Mouse (Mus musculus) cerebellum, postnatal 25 days (tissue): ENCODE measurements around the gene Hras.

Experiments
- DNase-seq, 2 experiments: peaks; one replicate each; pipeline ENCODE4 v3.0.0; 2021; ENCODE audit warnings: mixed read lengths in 2 of 2

The Hras gene

DNA sequence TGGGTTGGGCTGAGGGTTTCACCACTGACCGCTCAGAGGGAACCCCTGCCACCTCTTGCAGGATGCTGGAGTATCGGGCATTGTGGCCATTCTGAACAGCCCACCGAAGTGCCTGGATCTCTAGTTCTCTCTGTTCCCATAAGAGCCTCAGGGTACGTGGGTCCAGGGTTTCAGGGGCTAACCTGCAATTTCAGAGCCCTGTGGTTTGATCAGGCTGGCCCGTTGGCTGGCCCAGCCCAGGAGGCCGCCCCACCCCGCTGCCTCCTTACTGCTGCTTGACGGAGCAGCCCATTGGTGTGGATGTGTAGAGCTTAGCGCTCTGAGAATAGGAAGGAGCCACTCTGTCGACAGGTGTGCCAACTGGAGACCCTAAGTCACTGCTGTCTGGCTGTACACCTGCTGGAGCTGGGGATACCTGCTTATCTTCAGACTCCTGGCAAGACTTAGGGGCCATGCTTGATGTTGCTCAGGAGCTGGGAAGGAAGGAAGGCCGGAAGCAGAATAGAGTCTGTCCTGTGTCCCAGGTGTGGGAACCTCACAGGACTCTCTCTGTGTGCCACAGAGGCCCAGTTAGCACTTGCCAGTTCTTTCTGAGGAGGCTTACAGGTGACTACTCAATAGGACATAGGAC is 19.9 kb upstream of the Hras start, which contains the start of gene Lmntd2:
TSS of gene Lmntd2 (minus strand) at position 476 of the 631 bp plus-strand sequence.
- DNase-seq, result no peak

DNA sequence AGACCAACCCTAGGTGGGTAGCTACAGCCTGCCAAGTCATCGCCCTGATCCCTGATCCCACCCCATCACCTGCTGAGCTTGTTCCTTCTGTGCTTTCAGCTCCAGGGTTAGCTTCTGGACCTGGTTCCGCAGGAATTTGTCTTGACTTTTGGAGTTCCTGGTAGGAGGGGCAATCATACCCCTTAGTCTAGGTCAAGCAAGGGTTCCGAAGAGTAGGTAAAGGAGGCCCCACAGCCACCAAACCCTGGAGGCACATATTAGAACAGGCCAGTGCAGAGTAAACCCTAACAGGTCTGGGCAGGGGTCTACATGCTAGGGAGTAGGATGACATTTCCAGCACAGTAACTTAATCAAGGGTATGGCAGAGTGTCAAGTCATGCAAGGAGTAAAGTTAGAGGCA is 19.3 kb upstream of the Hras start:
- DNase-seq, result no peak

DNA sequence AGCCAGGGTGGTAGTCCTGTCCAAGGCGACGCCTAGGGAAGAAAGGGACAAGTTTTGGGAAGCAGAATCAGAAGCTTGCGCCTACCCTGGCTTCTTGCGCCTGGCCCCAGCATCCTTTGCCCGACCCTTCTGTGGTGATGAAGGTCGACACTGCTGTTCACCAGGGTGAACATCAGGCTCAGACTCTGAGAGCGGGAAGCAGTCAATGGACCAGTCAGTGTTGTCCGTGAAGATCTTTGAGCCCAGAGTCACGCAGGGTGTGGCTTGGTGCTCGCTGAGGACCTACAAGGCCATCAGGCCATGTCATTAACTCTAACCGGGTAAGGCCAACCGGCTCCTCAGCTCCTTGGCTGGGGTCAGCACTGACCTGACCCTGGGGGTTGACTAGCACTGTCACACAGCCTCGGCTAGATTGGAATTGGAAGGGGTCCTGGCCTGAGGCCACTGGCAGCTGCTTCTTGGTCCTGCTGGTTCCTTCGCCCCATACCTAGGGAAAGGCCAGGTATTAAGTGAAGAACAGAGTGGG is 16.9 kb upstream of the Hras start:
- DNase-seq, result no peak

DNA sequence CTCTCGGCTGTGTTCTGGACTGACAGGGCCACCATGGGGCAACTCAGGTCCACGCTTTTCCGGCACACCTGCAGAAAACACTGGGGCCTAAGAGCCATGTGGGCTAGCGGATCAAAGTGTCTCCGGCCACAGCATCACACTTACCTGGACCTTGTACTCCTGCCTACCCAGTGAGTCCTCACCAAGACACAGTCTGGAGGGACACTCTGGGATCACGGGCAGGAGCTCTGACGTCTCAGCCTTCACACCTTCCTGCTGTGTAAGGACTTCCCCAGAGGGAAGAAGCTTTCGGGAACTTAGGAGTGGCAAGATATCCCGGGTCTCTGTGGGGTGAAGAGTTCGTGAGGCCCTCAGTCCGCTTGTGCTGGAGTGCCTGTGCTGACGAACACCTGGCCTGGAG is 16.3 kb upstream of the Hras start:
- no peak for DNase-seq

DNA sequence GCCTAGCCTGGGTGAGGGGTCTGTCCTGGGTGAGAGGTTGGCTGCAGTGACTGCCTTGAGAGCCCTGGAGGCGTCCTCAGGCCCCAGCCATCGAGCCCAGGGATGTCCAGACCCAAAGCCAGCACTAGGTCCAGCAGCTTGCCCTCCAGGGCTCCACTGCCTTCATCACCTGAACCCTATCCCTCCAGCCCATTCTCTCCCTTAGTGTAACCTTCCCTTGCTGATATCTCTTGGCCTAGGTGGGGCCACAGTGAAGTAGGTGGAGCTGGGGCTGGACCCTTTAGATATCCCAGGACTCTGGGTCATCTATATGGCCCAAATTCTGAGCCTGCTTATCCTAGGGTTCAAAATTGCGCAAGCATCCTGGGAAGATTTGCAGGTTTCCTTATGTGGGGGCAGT is 15.7 kb upstream of the Hras start:
- no peak for DNase-seq

DNA sequence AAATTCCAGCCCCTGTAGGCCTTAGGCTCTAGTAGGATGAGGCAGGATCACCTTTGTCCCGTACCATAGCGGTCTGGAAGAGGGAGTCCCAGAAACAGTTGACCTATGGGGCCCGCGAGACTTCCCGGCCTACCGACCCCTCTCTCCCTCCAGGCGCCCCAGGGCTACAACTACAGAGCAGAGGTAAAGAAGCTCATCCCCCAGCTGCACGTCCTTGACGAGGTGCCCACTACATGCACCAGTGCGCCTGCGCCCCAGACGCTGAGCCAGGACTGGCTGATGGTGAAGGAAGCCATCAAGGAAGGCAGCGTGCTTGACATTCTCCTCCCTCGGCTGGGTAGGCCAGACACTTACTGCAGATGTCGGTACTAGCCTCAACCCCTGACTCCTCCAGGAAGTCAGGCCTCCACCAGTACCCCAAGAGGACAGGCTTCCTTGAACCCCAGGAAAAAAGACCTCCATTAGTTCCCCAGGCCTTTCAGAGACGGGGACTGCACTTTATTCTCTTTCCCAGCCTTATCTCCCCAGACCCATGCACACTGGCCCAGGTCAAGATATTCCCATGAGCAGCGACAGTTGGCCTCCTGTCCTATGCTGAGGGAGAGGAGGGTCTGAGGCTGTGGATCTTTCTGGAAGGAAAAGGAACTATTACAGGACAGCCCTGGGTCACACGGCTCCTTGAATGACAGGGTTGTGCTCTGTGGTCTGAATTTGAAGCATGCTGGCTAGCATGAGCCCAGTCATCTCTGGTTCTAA is 12.6 kb upstream of the Hras start:
- no peak for DNase-seq

DNA sequence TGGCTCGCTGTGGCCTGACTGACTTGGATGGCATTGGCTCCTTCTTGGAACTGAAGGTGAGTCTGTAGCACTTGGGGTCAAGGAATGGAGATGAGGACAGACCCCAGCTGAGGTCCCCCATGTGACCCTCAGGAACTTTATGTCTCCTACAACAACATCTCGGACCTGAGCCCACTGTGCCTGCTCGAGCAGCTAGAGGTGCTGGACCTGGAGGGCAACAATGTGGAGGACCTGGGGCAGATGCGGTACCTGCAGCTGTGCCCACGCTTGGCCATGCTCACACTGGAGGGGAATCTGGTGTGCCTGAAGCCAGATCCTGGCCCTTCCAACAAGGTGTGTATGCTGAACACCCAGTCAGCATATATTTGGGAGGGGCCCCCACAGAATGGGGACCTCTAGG is 11.7 kb upstream of the Hras start:
- DNase-seq, result no peak

DNA sequence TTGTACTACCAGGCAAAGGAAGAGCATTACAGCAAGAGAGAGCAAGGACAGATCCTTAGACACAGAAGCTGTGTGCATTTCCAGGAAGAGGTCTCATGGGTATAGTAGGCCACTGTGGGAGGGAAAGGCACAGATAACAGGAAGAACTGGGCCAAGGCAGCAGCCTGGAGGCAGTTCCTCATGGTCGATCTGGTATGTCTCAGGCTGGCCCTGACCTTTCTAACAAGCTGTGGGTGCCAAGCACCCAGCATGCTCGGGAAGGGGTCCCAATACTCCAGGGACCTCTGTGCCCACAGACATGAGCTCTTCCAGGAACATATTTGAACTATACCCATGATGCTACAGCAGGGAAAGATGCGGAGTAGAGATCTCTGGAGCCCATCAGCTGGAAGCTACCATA is 10.7 kb upstream of the Hras start:
- DNase-seq, result no peak

DNA sequence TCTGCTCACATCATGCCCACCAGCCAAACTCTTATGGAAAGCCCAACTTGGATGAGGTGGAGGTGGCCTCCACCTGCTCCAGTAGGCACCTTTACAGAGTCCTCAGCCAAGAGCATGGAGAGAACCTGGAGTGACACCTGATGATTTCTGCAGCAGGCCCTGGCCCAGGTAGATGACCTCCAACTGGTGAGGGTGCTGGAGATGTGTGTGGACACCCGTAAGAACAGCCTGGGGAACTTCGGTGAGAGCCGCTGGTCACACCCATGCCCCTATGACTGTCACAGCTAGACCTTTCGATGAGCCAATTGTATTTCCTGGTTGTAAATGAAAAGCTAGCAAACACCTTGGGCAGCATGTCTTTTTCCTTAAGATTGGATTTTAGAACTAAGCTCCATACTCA is 4.3 kb upstream of the Hras start:
- no peak for DNase-seq

DNA sequence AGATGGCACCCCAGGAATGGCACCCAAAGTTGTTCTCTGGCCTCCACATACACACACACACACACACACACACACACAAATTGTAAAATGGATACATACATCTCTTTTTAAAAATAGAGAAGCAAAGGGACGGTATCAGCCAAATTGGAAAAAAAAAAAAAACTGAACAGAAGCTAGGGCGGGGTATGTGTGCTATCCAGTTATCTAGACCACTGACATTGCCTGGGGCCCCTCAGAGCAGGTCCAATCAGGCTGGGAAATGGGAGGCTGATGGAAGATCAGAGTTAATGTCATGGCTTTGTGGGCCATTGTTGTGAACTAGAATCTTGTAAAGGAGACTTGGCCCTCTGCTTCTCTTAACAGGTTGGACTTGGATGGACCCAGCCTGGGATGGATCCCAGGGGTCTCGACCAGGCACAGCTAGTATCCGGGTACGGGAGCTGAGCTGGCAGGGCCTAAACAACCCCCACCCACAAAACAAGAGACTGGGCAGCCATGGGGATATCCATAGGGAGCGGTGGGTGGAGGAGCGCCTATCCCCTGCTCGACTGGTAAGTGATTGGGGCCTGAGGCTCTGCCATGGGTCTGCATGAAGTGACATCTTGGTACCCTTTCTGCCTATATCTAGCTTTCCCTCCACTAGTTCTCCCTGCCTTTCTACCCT is 2.9 kb upstream of the Hras start:
- no peak for DNase-seq

DNA sequence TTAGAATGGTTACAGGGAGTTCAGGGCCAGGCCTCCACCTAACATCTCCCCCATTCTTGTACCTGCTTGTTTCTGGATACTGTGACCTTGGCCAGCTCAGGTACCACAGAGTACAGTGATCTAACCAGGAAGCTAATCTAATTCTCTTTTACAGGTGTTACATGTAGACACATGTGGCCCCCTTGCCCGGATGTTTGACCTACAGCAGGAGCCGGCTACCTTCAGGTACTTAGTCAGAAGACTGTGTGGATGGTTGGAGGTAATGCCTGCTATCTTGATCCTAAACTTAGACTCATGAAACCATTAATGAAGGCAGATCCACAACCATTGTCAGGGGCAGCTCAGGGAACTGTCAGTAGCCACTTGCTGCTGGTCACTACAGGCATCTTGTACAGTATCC is 1.9 kb upstream of the Hras start:
- DNase-seq, result no peak

DNA sequence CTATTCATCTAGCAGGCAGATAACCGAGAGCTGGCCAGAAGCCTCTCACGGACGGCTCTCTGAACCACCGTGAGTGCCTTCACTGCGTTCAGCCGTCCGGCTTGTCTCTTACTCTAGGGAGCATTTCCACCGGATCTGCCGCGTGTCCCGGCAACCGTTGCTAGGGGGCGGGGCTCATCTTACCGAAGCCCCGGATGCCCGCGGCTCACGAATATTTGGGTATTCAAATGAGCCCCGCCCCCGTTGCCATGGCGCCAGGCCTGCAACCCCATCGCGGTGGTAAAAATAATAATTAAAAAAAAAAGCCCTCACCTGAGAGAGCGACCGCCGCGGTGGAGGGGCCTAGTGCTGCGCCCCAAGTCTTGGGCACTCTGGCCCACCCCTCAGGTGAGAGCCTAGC is 1.0 kb upstream of the Hras start:
- DNase-seq, result peak; percentile 75 to 88

DNA sequence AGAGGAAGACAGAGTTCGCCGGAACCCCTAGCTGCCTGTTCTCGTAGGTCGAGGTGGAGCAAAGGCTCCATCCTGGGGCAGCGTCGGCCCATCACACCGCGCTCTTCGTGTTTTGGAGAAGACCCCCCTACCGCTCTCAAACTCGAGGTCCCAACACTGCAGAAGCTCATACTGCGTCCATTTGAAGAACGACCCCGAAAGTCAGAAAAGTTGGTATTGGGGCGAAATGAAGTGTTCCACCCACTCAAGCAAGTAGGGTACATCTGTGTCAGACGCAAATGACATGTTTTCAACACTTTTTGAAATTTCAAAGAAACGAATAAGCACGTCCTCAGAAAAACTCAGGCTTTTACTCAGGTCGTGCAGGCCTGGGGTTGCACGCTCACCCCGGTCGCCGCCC is 604 bp upstream of the Hras start:
- no peak for DNase-seq

DNA sequence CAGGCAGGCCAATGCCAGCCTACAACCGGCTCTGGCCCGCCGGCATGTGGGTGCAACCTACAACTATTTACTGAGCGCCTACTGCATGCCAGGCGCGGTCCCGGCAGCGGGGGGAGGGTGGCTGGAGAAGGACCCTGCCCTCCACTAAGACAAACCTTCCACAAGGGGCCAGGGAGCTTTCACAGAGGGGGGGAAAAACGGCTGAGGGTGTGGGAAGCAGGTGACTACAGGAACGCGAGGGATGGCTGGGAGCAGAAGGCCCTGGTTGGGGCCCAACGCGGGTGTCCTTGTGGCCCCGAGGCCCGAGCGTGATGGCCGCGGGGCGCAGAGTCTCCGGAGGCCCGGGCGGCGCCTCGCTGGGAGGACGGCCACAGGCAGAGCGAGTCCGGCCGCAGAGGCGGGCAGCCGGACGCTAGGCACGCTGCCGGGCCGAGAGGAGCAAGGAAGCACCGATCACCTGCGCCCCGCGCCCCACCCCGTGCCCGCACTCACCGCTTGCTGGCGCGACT is 403 bp downstream of the Hras start:
- DNase-seq, result no peak

DNA sequence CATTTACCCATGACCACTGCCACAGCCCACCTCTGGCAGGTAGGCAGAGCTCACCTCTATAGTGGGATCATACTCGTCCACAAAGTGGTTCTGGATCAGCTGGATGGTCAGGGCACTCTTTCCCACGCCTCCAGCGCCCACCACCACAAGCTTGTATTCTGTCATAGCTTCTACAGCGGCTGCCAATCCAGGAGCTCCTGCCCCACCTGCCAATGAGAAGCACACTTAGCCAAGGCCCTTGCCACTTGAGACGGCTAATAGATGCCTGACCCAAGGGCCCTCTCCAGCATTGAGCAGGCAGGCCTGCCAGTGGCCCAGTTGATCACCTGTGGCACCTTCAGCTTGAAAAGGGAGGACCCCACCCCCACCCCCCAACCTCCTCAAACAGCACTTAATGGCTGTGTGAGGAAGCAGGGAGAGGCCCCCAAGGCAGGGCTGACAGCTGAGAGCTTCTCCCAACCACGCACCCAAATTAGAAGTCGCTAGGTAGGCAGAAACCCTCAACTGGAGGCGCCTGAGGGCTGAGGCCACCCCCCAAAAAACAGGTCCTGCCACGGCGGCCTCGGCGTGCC is 943 bp downstream of the Hras start:
- peak in 1 of 2 experiments; percentile 34 for DNase-seq

DNA sequence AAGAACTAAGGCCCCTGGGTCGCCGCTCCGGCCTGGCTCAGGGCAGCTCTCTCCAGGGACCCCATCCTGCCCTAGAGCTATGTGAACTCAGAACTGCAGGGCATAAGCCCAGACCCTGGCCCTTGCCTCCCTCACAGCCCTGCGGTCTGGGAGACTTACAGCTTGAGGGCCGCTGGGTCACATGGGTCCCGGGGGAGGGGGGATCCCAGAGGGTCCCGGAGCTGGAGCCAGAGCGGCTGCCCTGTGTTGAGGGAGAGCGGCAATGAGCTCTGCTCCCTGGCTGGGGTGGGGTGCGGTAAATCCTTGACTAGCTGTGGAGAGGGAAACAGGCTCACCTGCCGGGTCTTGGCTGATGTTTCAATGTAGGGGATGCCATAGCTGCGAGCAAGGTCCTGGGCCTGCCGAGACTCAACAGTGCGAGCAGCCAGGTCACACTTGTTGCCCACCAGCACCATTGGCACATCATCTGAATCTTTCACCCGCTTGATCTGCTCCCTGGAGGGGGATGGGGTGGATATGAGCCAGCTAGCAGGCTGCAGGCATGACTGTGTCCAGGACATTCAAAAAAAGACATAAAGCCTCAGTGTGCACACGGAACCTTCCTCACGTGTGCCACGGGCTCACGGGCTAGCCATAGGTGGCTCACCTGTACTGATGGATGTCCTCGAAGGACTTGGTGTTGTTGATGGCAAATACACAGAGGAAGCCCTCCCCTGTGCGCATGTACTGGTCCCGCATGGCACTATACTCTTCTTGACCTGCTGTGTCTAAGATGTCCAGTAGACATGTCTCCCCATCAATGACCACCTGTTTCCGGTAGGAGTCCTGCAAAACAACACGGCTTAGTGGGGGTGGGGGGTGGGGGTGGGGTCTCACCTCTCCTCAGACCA is 1.8 kb downstream of the Hras start:
- no peak for DNase-seq

DNA sequence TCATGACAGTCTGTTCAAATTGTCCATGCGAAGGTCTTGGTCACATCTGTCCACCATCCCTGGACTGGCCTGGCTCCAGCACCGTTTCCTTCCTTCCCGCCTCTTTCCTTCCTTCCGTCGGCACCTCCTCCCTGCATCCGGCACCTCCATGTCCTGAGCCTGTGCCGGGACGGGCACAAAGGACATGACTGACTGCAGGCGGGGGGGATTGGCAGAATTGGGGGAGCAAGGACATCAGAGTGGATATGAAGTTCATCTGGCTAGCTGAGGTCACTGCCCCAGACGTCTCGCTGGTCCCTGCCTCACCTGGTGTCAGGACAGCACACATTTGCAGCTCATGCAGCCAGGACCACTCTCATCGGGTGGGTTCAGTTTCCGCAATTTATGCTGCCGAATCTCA is 2.8 kb downstream of the Hras start:
- no peak for DNase-seq

DNA sequence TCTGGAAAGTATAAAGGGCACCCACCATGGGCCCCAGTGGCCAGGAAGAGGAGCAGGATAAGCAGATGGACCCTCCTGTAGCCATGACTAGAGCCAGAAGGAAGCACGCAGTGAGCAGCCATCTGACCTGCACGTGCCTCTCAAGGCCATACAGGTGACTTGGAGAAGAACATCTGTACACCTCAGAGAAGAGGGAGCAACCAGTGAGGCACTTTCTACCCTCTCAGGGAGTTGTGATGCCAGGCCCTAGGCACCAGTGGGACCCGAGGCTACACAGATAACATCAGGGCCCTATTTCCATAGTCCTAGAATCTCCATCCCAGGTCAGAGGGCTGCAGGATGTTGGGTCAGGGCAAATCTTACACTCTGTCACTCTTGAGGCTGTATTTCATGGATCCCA is 3.6 kb downstream of the Hras start:
- DNase-seq, result no peak

DNA sequence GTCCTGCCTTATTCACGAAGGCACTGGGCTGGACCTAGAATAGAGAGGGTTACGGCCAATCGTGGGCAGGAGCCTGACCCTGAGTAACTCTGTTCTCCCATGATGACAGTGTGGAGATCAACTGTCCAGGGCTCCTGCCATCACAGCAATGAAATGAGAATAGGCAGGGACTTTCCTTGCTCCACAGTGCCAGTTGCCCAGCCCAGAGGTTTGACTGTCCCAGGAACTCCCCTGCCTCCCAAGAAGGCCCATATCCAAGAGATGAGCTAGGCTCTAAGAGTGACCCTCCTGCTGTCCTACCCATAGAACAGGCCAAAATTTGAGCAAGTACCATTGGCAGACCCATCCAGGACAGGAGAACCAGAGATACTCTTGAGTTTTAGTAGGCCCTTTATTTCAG is 5.1 kb downstream of the Hras start:
- no peak for DNase-seq

DNA sequence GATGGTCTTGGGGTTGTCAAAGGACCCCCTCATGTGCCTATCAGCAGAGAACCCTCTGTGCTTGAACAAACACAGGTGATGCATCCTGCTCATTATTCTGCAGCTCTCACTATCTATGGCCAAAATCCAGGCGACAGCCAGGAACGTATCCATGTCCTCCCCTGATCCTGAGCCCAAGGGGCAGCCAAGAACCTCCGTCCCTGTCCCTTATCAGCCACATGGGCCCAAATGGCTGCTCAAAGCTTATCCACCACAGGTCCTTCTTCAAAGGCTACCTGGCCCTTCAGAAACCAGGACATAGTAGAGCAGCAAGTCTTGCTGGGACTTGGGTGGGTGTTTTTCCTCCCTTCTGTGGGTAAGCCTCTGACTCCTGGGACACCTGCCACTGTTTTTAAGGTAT is 5.6 kb downstream of the Hras start:
- no peak for DNase-seq

DNA sequence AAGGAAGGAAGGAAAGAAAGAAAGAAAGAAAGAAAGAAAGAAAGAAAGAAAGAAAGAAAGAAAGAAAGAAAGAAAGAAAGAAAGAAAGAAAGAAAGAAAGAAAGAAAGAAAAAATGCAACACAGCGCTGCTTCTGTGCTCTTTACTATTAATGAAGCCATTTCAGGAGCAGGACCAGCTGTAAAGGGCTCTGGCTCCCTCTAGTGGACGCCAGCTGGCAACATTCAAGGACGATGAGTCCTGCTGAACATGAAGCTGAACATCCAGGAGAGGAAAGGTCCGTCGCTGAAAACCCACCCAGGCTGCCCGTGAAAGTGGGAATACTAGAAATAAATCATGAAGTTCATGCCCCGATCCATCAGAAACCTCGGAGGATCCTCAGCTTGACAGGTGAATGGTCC is 17.6 kb downstream of the Hras start:
- DNase-seq, result peak; percentile 89 to 93

DNA sequence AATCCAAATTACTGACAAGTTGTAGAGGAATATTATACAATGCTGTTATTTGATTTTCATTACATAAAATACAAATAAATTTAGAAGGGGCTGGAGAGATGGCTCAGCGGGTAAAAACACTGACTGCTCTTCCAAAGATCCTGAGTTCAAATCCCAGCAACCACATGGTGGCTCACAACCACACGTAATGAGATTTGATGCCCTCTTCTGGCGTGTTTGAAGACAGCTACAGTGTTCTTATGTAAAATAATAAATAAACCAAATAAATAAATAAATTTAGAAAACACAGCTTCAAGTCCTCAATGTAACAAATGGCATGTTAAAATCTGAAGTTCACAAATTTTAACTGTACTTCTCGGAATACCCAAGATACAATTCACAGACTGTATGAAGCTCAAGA is 18.7 kb downstream of the Hras start:
- no peak for DNase-seq
